Mouse (Mus musculus): ENCODE measurements around the gene Sectm1b. TPM values are rescaled to one million over a fixed set of nuclear protein-coding genes. Genes with fewer than 3 reads are reported as not detected.
A peak's percentile ranks its signal among the peaks of the same experiment; 100 is the strongest.

Sectm1b gene
- polyA plus RNA-seq, 1 experiment from 2014 or later, result not detected

DNA sequence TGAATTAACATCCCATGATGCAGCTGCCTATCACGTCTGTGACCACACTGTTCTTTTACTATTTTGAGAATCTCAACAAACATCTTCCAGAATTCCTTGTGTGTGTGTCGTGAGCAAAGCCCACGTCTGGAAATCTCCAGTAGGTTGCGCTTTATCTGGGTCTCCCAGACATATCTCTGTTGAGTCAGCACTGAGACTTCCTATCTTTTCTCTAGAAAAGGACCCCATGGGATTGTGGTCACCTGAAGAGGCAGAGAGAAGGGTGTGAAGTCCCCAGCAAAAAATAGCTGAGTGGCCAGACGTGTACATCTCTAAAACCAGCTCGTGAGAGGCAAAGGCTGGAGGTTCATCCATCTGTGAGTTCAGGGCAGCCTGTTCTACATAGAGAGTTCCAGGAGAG, 39.2 kb downstream of the Sectm1b start:
- no peak overlapping the region for H3K4me2 ChIP-seq
- H3K36me3 ChIP-seq, result no peaks in the 10 kb centered on the region
- H3K9me3 ChIP-seq (replicated peaks), result no peaks in the 10 kb centered on the region
- 35% methylated on average over 6 of the region's 6 CpGs for WGBS
- H3K9ac ChIP-seq, result no peak overlapping the region
- H3K4me1 ChIP-seq (replicated peaks), result no peaks in the 10 kb centered on the region
- H3K27ac ChIP-seq, result no peak overlapping the region
- ATAC-seq (replicated peaks; ENCODE audit: insufficient number of reproducible peaks, insufficient read depth, low FRiP score, low read depth), result no peak
- no peak overlapping the region for H3K4me3 ChIP-seq
- H3K27me3 ChIP-seq, result 0 out of 2 replicates have a peak, but pooled peaks cover 4% of the 10 kb centered on the region

DNA sequence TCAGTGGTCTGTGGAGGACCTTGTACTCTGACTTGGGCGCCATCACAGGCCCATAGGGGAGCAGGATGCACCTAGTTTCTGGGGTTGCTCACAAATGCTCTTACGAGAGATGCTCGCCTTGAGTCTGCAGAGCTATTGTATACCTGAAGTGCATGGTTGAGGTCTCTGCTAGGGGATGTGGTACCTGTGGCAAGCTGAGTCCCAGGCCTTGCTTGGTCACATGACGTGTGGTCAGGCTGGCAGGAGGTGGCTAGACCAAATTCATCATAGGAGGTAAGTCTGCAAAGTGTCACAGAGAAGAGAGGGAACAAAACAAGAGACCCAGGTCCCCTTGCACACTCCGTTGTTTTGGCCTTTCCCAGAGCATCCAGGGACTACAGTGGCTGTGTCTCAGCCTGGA, 43.9 kb downstream of the Sectm1b start:
- Histone ChIP-seq H3K27ac (no peak overlapping the region), H3K9ac (no peak overlapping the region), H3K36me3 (no peaks in the 10 kb centered on the region), H3K9me3 (replicated peaks) (no peaks in the 10 kb centered on the region), H3K27me3 (no peaks in the 10 kb centered on the region), H3K4me2 (no peak overlapping the region), H3K4me3 (no peak overlapping the region), H3K4me1 (replicated peaks) (peaks cover 10% of the 10 kb centered on the region)
- WGBS, result 75% methylated on average over 5 of the region's 5 CpGs
- no peak for ATAC-seq (replicated peaks; ENCODE audit: insufficient number of reproducible peaks, insufficient read depth, low FRiP score, low read depth)

DNA sequence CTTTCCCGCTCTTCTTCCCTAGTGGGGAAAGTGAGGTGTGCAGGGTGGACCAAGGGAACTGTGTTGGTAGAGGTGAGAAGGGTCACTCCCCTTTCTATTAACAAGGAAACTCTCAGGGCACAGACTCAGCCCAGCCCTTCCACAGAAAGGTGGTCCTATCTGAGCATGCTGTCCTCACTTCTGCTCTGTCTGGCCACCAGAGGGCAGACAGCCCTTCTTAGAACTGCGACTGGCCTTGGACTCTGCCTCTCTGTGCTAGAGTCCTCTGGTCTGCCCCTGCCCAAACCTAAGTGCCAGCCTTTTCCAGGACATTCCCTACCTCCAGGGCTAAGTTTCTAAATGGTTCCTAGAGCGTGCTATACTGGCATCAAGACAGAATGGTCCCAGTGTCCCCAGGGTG, 45.7 kb downstream of the Sectm1b start:
- Histone ChIP-seq H3K4me2 (no peak overlapping the region), H3K36me3 (no peaks in the 10 kb centered on the region), H3K27ac (no peak overlapping the region), H3K9me3 (replicated peaks) (no peaks in the 10 kb centered on the region), H3K27me3 (no peaks in the 10 kb centered on the region), H3K4me3 (no peak overlapping the region), H3K9ac (no peak overlapping the region), H3K4me1 (replicated peaks) (peaks cover 10% of the 10 kb centered on the region)
- peak; percentile 68; the same call in 1 of the 2 replicates for ATAC-seq (replicated peaks; ENCODE audit: insufficient number of reproducible peaks, insufficient read depth, low FRiP score, low read depth)
- 30% methylated on average over 3 of the region's 3 CpGs for WGBS

DNA sequence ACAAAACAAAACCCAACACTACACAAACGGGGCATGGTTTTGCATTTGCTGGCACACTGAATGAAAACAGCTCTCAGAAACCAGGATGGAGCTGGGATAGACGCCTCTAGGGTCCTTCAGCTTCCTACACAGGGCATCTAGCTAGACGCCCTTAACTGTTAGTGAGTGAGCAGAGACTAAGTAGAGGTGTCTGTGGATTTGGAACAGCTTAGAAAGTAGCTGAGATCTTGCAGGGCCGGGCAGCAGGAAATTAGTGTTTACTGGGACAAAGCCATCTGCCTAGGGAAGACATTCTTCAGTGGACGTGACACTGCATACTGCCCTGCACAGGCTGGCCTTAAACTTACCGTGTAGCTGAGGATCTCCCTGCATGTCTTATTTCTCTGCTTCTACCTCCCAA, 47.9 kb downstream of the Sectm1b start:
- Histone ChIP-seq H3K4me1 (replicated peaks) (peaks cover 10% of the 10 kb centered on the region), H3K9me3 (replicated peaks) (no peaks in the 10 kb centered on the region), H3K27me3 (no peaks in the 10 kb centered on the region), H3K4me3 (no peak overlapping the region), H3K4me2 (0 out of 2 replicates have a peak overlapping the region, but pooled peaks have one; percentile 64), H3K36me3 (no peaks in the 10 kb centered on the region), H3K27ac (peak overlapping the region; percentile 51), H3K9ac (no peak overlapping the region)
- WGBS, result 37% methylated on average over 6 of the region's 6 CpGs
- no peak for ATAC-seq (replicated peaks; ENCODE audit: insufficient number of reproducible peaks, insufficient read depth, low FRiP score, low read depth)

DNA sequence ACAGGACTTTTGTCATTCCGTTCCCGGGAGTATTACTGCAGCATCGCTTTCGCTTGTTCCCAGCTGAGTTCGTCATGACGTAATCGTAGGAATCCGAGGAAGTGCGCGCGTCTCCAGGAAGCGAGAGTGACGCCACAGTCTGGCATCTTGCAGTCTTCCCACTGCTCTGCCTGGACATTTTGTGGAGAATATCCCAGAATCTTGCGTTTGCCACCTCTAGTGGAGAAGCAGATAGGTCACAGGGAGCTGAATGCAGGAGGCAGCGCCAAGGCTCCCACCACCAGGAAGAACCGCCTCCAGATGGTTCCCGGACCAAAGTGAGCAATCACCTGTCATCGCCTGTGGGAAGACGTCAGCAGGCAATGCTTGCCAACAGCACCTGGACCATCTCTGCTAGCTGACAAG, 48.5 kb downstream of the Sectm1b start:
- H3K27ac ChIP-seq, result peak overlapping the region; percentile 43; the same call in 1 of the 2 replicates

DNA sequence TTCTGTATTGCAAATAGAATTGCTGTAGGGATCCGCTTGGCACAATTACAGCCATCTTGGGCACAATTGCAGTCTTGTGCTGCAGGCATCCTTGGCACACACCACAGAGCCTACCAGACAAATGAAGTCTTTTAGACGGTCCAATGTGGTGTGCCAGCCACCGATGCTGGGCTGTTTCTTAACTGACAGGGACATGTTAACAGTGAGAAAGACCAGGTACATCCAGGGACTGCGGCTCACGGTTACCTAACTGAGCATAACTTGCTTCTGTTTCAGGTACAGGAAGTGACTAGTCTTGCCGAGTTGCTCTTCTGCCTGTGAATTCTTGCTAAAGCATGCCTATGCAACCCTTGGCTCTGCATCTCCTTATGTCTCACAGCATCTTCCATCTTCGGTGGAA, 49.7 kb downstream of the Sectm1b start:
- ATAC-seq (replicated peaks; ENCODE audit: insufficient number of reproducible peaks, insufficient read depth, low FRiP score, low read depth), result no peak
- Histone ChIP-seq H3K27ac (no peak overlapping the region), H3K4me3 (no peak overlapping the region), H3K9me3 (replicated peaks) (no peaks in the 10 kb centered on the region), H3K4me2 (no peak overlapping the region), H3K27me3 (no peaks in the 10 kb centered on the region), H3K36me3 (no peaks in the 10 kb centered on the region), H3K4me1 (replicated peaks) (peaks cover 10% of the 10 kb centered on the region), H3K9ac (no peak overlapping the region)
- WGBS, result 77% methylated on average over 7 of the region's 7 CpGs

More for the DNA sequence above, 48.5 kb downstream of the Sectm1b start:
- WGBS, result 35% methylated on average over 19 of the region's 19 CpGs
- Histone ChIP-seq H3K4me2 (peak overlapping the region; percentile 64), H3K27me3 (no peaks in the 10 kb centered on the region), H3K4me3 (peak overlapping the region; percentile 36), H3K9ac (0 out of 2 replicates have a peak overlapping the region, but pooled peaks have one; percentile 33), H3K4me1 (replicated peaks) (peaks cover 10% of the 10 kb centered on the region), H3K36me3 (no peaks in the 10 kb centered on the region), H3K9me3 (replicated peaks) (no peaks in the 10 kb centered on the region)
- ATAC-seq (replicated peaks; ENCODE audit: insufficient number of reproducible peaks, insufficient read depth, low FRiP score, low read depth), result peak; percentile 31; the same call in 1 of the 2 replicates

DNA sequence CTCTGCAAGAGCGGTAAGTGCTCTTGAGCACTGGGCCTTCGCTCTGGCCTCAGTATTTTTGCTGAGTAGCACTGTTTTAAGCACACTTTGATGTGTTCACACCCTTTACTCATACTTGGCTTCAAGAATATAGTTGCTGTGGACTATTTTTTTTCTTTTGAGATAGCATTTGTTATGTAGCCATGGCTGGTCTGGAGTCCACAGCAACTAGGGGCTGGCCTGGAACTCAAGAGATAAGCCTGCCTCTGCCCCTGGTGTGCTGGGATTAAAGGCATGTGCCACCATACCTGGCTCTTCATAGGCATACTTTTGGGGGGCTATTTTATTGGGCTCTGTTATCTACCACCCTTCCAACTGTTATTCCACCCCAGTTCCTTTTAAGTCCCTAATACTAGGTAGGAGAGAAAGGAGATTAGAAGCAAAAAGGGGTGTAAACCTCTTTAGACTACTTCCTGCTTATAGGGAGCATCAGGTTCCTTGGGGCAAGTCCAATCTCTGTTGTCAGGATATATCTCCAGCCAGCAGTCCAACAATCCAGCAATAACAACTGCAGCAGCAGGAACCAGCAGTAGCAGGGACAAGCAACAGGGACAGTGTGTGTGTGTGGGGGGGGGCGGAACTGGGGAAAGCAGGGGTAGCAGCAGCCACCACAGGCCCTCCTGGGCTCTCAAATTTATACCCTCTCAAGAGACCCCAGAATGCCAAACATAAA, 53.2 kb downstream of the Sectm1b start:
- H3K4me3 ChIP-seq, result no peak overlapping the region
- no peak overlapping the region for H3K27ac ChIP-seq
- peaks cover 5% of the 10 kb centered on the region for H3K4me1 ChIP-seq (replicated peaks)
- H3K36me3 ChIP-seq, result no peaks in the 10 kb centered on the region
- H3K9ac ChIP-seq, result no peak overlapping the region
- no peak for ATAC-seq (replicated peaks; ENCODE audit: insufficient number of reproducible peaks, insufficient read depth, low FRiP score, low read depth)
- H3K4me2 ChIP-seq, result no peak overlapping the region
- no peaks in the 10 kb centered on the region for H3K27me3 ChIP-seq
- no peaks in the 10 kb centered on the region for H3K9me3 ChIP-seq (replicated peaks)
- 92% methylated on average over 3 of the region's 3 CpGs for WGBS

DNA sequence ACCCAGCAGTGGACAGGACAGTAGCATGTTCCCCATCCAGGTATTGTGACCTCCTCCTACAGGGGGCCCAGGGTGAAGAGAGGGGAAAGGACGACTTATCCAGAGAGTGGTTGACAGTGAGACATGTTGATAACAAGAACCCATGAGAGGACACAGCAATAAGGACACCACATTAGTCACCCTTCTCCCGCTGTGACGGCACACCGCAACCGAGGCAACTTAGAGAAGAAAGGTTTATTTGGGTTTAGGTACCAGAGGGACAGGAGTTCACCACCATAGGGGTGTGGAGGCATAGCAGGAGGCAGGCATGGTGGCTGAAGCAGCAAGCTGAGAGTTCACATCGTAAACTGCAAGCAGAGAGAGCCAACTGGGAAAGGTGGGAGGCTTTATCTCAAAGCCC, 57.2 kb downstream of the Sectm1b start:
- H3K27ac ChIP-seq, result no peak overlapping the region
- peaks cover 5% of the 10 kb centered on the region; the same call in 1 of the 2 replicates for H3K4me1 ChIP-seq (replicated peaks)
- no peak overlapping the region for H3K9ac ChIP-seq
- no peak overlapping the region for H3K4me2 ChIP-seq
- no peaks in the 10 kb centered on the region for H3K36me3 ChIP-seq
- no peak overlapping the region for H3K4me3 ChIP-seq
- no peaks in the 10 kb centered on the region for H3K27me3 ChIP-seq
- WGBS, result 65% methylated on average over 6 of the region's 6 CpGs
- no peak for ATAC-seq (replicated peaks; ENCODE audit: insufficient number of reproducible peaks, insufficient read depth, low FRiP score, low read depth)
- H3K9me3 ChIP-seq (replicated peaks), result no peaks in the 10 kb centered on the region

DNA sequence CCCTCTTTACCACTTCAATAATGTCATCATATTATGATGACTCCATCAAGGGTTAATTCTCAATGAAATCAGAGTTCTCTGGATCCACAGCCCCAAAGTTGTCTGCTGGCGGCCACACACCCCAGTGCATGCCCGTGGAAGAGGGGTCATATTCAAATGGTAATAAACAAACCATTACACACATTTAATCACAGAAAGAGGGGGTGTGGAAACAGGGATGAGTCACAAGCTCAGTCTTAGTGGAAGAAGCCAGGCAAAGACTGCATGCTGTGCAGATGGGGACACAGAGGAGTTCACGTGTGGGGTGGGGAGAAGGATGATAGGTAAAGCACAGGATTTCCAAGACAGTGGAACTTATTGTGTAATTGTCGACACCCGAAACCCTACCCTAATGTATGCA, 59.1 kb downstream of the Sectm1b start:
- no peak overlapping the region for H3K9ac ChIP-seq
- H3K27me3 ChIP-seq, result no peaks in the 10 kb centered on the region
- H3K9me3 ChIP-seq (replicated peaks), result no peaks in the 10 kb centered on the region
- no peak overlapping the region for H3K4me3 ChIP-seq
- no peak overlapping the region for H3K27ac ChIP-seq
- 55% methylated on average over 5 of the region's 5 CpGs for WGBS
- H3K36me3 ChIP-seq, result no peaks in the 10 kb centered on the region
- H3K4me1 ChIP-seq (replicated peaks), result peaks cover 5% of the 10 kb centered on the region; the same call in 1 of the 2 replicates
- H3K4me2 ChIP-seq, result no peak overlapping the region
- ATAC-seq (replicated peaks; ENCODE audit: insufficient number of reproducible peaks, insufficient read depth, low FRiP score, low read depth), result no peak

Other genes starting within 250 kb of the Sectm1b start
- 17.0 and 31.7 TPM in 2 replicates for gene Fasn, start 239.0 kb downstream of the Sectm1b start, polyA plus RNA-seq (2015; fragmentation: Nextera tagmentation; extraction: Ambion mirVana)
- 3.5 and 4.5 TPM in 2 replicates for gene Ccdc57, start 130.7 kb downstream of the Sectm1b start, polyA plus RNA-seq (2015; fragmentation: Nextera tagmentation; extraction: Ambion mirVana)
- gene Slc16a3, start 115.1 kb downstream of the Sectm1b start, polyA plus RNA-seq (2015; fragmentation: Nextera tagmentation; extraction: Ambion mirVana), result 158 and 159 TPM in 2 replicates
- 59.5 and 79.0 TPM in 2 replicates for gene Csnk1d, start 72.2 kb downstream of the Sectm1b start, polyA plus RNA-seq (2015; fragmentation: Nextera tagmentation; extraction: Ambion mirVana)
- gene Cd7, start 24.2 kb downstream of the Sectm1b start, polyA plus RNA-seq (2015; fragmentation: Nextera tagmentation; extraction: Ambion mirVana), result 0.74 and 3.4 TPM in 2 replicates
- 0.30 TPM in 1 of 2 replicates, not detected in the other for gene Sectm1a, start 17.7 kb upstream of the Sectm1b start, polyA plus RNA-seq (2015; fragmentation: Nextera tagmentation; extraction: Ambion mirVana)
- gene Tex19.2, start 55.1 kb upstream of the Sectm1b start, polyA plus RNA-seq (2015; fragmentation: Nextera tagmentation; extraction: Ambion mirVana), result not detected in 2 replicates
- gene Tex19.1, start 82.6 kb upstream of the Sectm1b start, polyA plus RNA-seq (2015; fragmentation: Nextera tagmentation; extraction: Ambion mirVana), result 0.10 TPM in 1 of 2 replicates, not detected in the other
- not detected in 2 replicates for gene Uts2r, start 96.7 kb upstream of the Sectm1b start, polyA plus RNA-seq (2015; fragmentation: Nextera tagmentation; extraction: Ambion mirVana)
- 7.3 and 9.2 TPM in 2 replicates for gene Hexdc, start 140.9 kb upstream of the Sectm1b start, polyA plus RNA-seq (2015; fragmentation: Nextera tagmentation; extraction: Ambion mirVana)
- gene Ogfod3, start 141.1 kb upstream of the Sectm1b start, polyA plus RNA-seq (2015; fragmentation: Nextera tagmentation; extraction: Ambion mirVana), result 26.4 and 29.8 TPM in 2 replicates
- gene Cybc1, start 165.8 kb upstream of the Sectm1b start, polyA plus RNA-seq (2015; fragmentation: Nextera tagmentation; extraction: Ambion mirVana), result 19.1 and 29.7 TPM in 2 replicates
- 52.4 and 65.6 TPM in 2 replicates for gene Narf, start 173.7 kb upstream of the Sectm1b start, polyA plus RNA-seq (2015; fragmentation: Nextera tagmentation; extraction: Ambion mirVana)
- 5.7 and 8.2 TPM in 2 replicates for gene Foxk2, start 196.4 kb upstream of the Sectm1b start, polyA plus RNA-seq (2015; fragmentation: Nextera tagmentation; extraction: Ambion mirVana)